8 mouse cellular contexts compared by ENCODE assay signal in the genomic region with DNA sequence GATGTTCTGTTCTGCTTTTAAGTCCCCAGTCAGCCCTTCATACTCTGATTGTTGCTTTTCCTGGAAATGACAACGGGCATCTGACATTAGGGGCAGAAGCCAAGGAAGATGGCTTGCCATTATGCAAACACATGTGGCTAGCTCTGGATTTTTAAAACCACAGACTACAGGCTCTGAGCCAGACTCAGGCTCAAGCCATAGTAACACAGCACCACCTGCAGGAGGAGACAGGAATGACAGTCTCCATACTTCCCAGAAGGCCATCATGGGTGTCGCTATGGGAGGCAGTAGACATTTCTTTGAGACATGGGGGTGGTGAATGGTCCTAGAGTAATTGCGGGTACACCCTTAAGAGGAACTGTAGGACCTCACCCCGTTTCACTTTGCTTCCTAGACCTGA.
A peak's percentile ranks its signal among the peaks of the same experiment; 100 is the strongest.
DNase-seq lines count a peak whose midpoint lies in the region.

No protein-coding gene starts in this region.

- DNase-seq in ES-CJ7 (ENCODE audit: low read depth, low spot score), result peak; percentile 63
- DNase-seq in adrenal gland, postnatal 14 days, result peak; percentile 84
- DNase-seq in embryo, embryonic 9.5 days (ENCODE audit: extremely low spot score), result peak; percentile 29
- DNase-seq in heart, adult 9 months (ENCODE audit: low spot score in 2 of 2), result peak; percentile 17 to 54
- peak; percentile 84 to 85 for DNase-seq in layer of hippocampus, postnatal 10 days (ENCODE audit: low spot score in 2 of 2)
- peak; percentile 76 for DNase-seq in lung, postnatal 36 days
- DNase-seq in right cerebral cortex, adult 2 months (ENCODE audit: low spot score in 2 of 2), result peak; percentile 89
- peak; percentile 24 to 67 for DNase-seq in urinary bladder, postnatal 4 days (ENCODE audit: low spot score in 2 of 2)

Comparison
In these comparisons a context has a peak if more than half of its experiments do, and no peak if none do; other contexts are left out.
1. Peak in every context shown above with its lines: DNase-seq.
2. DNase-seq: peak in every context shown above with its lines; median percentile 89 in right cerebral cortex, adult 2 months; 84 in layer of hippocampus, postnatal 10 days; 84 in adrenal gland, postnatal 14 days; 76 in lung, postnatal 36 days; 63 in ES-CJ7; 46 in urinary bladder, postnatal 4 days; 36 in heart, adult 9 months; 29 in embryo, embryonic 9.5 days.